Mouse (Mus musculus) forebrain, embryonic 10.5 days (tissue): Measurements from ENCODE around the gene Vldlr. TPM values are rescaled to one million over a fixed set of nuclear protein-coding genes. Genes with fewer than 3 reads are reported as not detected.

Experiments
- DNase-seq: peaks from one replicate; pipeline ENCODE4 v3.0.0-alpha.2; 2017; ENCODE audit warnings: low spot score; ENCODE audit errors: extremely low spot score
- H3K27ac ChIP-seq: fragments of 300-500 bp; sonication (generic); 2 replicates; pipeline ENCODE4 v1.5.1; 2016; ENCODE audit warnings: mild to moderate bottlenecking
- H3K27me3 ChIP-seq: fragments of 300-500 bp; sonication (generic); 2 replicates; pipeline ENCODE4 v1.6.1; 2016; ENCODE audit warnings: mild to moderate bottlenecking; ENCODE audit not compliant: poor library complexity, severe bottlenecking
- H3K36me3 ChIP-seq: fragments of 300-500 bp; sonication (generic); replicated peaks from 2 replicates; pipeline ENCODE4 v1.6.1; 2016; ENCODE audit warnings: mild to moderate bottlenecking, moderate library complexity
- H3K4me1 ChIP-seq: fragments of 300-500 bp; sonication (generic); 2 replicates; pipeline ENCODE4 v1.6.1; 2016
- H3K4me3 ChIP-seq: fragments of 300-500 bp; sonication (generic); 2 replicates; pipeline ENCODE4 v1.5.1; 2016; ENCODE audit warnings: mild to moderate bottlenecking, moderate library complexity
- H3K9me3 ChIP-seq: fragments of 300-500 bp; sonication (generic); 2 replicates; pipeline ENCODE4 v1.6.1; 2016; ENCODE audit warnings: mild to moderate bottlenecking, moderate library complexity
- WGBS: fragments of 180-500 bp; shearing (Covaris S2); methylation state at CpG from one replicate; pipeline ENCODE4 v1.1.7; 2016; 5-methylcytosine and 5-hydroxymethylcytosine counted together
- polyA plus RNA-seq: library from polyadenylated mRNA; unstranded; fragments of >200 nt; fragmentation: Nextera tagmentation; extraction: Ambion mirVana; gene quantifications from 2 replicates; pipeline ENCODE4 v1.2.1, GENCODE M21; 2016

Gene Vldlr
- polyA plus RNA-seq: 5.3 and 6.0 TPM in 2 replicates

- Histone ChIP-seq H3K4me3 (peak within 1 kb of the TSS; percentile 77), H3K9me3 (no peaks in the 10 kb centered on the region), H3K36me3 (no peaks in the 10 kb centered on the region), H3K27ac (peak within 1 kb of the TSS; percentile 86), H3K27me3 (peaks cover 63% of the 10 kb centered on the region), H3K4me1 (peaks cover 39% of the 10 kb centered on the region)
- no peak for DNase-seq
- WGBS: 3% methylated on average over 11 of the region's 11 CpGs
These were observed at the start of gene Vldlr for GRCm38 (mm10) chr19:27216318-27216717. Gene Vldlr, plus strand, starts transcription at chr19:27216484.

- Histone ChIP-seq H3K9me3 (no peaks in the 10 kb centered on the region), H3K36me3 (no peaks in the 10 kb centered on the region), H3K27ac (no peak overlapping the region), H3K4me1 (no peaks in the 10 kb centered on the region), H3K4me3 (no peak overlapping the region), H3K27me3 (no peaks in the 10 kb centered on the region)
- DNase-seq: no peak
- 82% methylated on average over 5 of the region's 5 CpGs for WGBS
These were observed 48.5 kb upstream of the Vldlr start for GRCm38 (mm10) chr19:27167601-27168319.

GRCm38 (mm10) chr19:27173836-27174235 is 42.4 kb upstream of the Vldlr start:
- WGBS: 88% methylated on average over 2 of the region's 2 CpGs

GRCm38 (mm10) chr19:27175617-27176016 is 40.7 kb upstream of the Vldlr start:
- no peaks in the 10 kb centered on the region for H3K4me1 ChIP-seq
- H3K9me3 ChIP-seq: no peaks in the 10 kb centered on the region
- H3K4me3 ChIP-seq: no peak overlapping the region
- H3K27ac ChIP-seq: no peak overlapping the region
- H3K27me3 ChIP-seq: no peaks in the 10 kb centered on the region
- WGBS: 86% methylated on average over 1 of the region's 1 CpGs
- no peaks in the 10 kb centered on the region for H3K36me3 ChIP-seq
- no peak for DNase-seq

More at GRCm38 (mm10) chr19:27173836-27174235, 42.4 kb upstream of the Vldlr start:
- Histone ChIP-seq H3K9me3 (no peaks in the 10 kb centered on the region), H3K4me3 (no peak overlapping the region), H3K36me3 (no peaks in the 10 kb centered on the region), H3K4me1 (no peaks in the 10 kb centered on the region), H3K27ac (no peak overlapping the region), H3K27me3 (no peaks in the 10 kb centered on the region)
- DNase-seq: no peak

GRCm38 (mm10) chr19:27176558-27176957 is 39.7 kb upstream of the Vldlr start:
- H3K27me3 ChIP-seq: no peaks in the 10 kb centered on the region
- DNase-seq: no peak
- no peak overlapping the region for H3K27ac ChIP-seq
- 92% methylated on average over 4 of the region's 4 CpGs for WGBS
- no peaks in the 10 kb centered on the region for H3K36me3 ChIP-seq
- H3K9me3 ChIP-seq: no peaks in the 10 kb centered on the region
- no peaks in the 10 kb centered on the region for H3K4me1 ChIP-seq
- H3K4me3 ChIP-seq: no peak overlapping the region

- Histone ChIP-seq H3K36me3 (no peaks in the 10 kb centered on the region), H3K9me3 (no peaks in the 10 kb centered on the region), H3K27me3 (no peaks in the 10 kb centered on the region), H3K27ac (no peak overlapping the region), H3K4me1 (no peaks in the 10 kb centered on the region), H3K4me3 (no peak overlapping the region)
- WGBS: 86% methylated on average over 5 of the region's 5 CpGs
- no peak for DNase-seq
These were observed 38.0 kb upstream of the Vldlr start for GRCm38 (mm10) chr19:27178195-27178807.

GRCm38 (mm10) chr19:27180351-27181122 is 35.7 kb upstream of the Vldlr start:
- WGBS: 90% methylated on average over 18 of the region's 18 CpGs
- Histone ChIP-seq H3K4me3 (no peak overlapping the region), H3K9me3 (no peaks in the 10 kb centered on the region), H3K27ac (no peak overlapping the region), H3K36me3 (no peaks in the 10 kb centered on the region), H3K4me1 (no peaks in the 10 kb centered on the region), H3K27me3 (no peaks in the 10 kb centered on the region)
- no peak for DNase-seq

- no peak overlapping the region for H3K4me3 ChIP-seq
- H3K27me3 ChIP-seq: no peaks in the 10 kb centered on the region
- no peaks in the 10 kb centered on the region for H3K4me1 ChIP-seq
- 88% methylated on average over 7 of the region's 7 CpGs for WGBS
- no peaks in the 10 kb centered on the region for H3K9me3 ChIP-seq
- no peak for DNase-seq
- H3K36me3 ChIP-seq: no peaks in the 10 kb centered on the region
- no peak overlapping the region for H3K27ac ChIP-seq
These were observed 32.8 kb upstream of the Vldlr start for GRCm38 (mm10) chr19:27183511-27183910.

- no peak for DNase-seq
- Histone ChIP-seq H3K9me3 (no peaks in the 10 kb centered on the region), H3K27ac (no peak overlapping the region), H3K4me3 (no peak overlapping the region), H3K36me3 (no peaks in the 10 kb centered on the region), H3K4me1 (no peaks in the 10 kb centered on the region), H3K27me3 (no peaks in the 10 kb centered on the region)
- WGBS: 86% methylated on average over 9 of the region's 9 CpGs
These were observed 12.5 kb upstream of the Vldlr start for GRCm38 (mm10) chr19:27203711-27204238.

- Histone ChIP-seq H3K9me3 (no peaks in the 10 kb centered on the region), H3K27me3 (peaks cover 25% of the 10 kb centered on the region), H3K27ac (no peak overlapping the region), H3K4me1 (peaks cover 4% of the 10 kb centered on the region; the same call in 1 of the 2 replicates), H3K36me3 (no peaks in the 10 kb centered on the region), H3K4me3 (no peak overlapping the region)
- DNase-seq: no peak
- 86% methylated on average over 2 of the region's 2 CpGs for WGBS
These were observed 5.3 kb upstream of the Vldlr start for GRCm38 (mm10) chr19:27210991-27211390.

GRCm38 (mm10) chr19:27215596-27215995 is 688 bp upstream of the Vldlr start:
- Histone ChIP-seq H3K36me3 (no peaks in the 10 kb centered on the region), H3K27me3 (peaks cover 63% of the 10 kb centered on the region), H3K4me3 (no peak overlapping the region), H3K9me3 (no peaks in the 10 kb centered on the region), H3K27ac (no peak overlapping the region), H3K4me1 (peaks cover 39% of the 10 kb centered on the region)
- 71% methylated on average over 4 of the region's 4 CpGs for WGBS
- no peak for DNase-seq

GRCm38 (mm10) chr19:27216767-27217403 is 601 bp downstream of the Vldlr start:
- Histone ChIP-seq H3K9me3 (no peaks in the 10 kb centered on the region), H3K36me3 (no peaks in the 10 kb centered on the region), H3K4me1 (peaks cover 39% of the 10 kb centered on the region), H3K4me3 (peak overlapping the region; percentile 77), H3K27me3 (peaks cover 63% of the 10 kb centered on the region), H3K27ac (peak overlapping the region; percentile 86)
- DNase-seq: peak; percentile 73
- WGBS: under 1% methylated on average over 62 of the region's 62 CpGs
